In the genomic region with DNA sequence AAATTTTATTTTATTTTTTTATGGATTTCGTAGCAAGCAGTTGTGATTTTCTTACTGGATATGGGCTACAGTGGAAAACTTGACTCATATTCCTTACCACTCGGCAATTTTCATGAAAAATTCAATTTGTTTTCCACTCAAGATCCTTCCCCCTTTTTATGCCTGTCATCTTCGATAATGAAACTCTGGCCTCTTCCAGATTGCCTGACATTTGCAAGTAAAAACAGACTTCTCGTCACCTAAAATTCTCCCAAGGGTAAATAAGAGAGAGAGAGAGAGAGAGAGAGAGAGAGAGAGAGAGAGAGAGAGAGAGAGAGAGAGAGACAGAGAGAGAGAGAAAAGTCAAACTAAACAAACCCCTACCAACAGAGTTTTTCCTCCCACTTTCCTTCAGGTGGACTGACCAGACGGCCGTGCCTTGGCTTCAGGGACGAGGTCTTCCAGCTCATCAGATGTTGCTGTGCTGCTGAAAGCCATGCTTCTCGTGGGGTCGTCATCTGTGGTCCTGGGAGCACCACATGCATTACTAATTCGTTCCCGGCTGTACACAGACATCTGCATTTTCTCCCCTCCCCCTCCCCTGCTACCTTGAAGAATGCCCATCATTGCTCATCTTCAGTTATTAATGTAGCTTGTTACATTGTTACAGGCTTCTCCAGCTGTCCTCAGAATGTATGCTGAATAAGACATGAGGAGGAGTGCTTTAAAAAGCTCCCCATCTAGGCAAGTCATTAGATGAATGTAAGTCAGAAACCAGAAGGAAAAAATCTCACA, we compare ENCODE assay signal across 13 mouse cellular contexts.
DNase-seq lines count a peak whose midpoint lies in the region; ATAC-seq and TF ChIP-seq lines count a peak whose summit lies in the region.
"Had no signal": no experiment of that assay in that cellular context is flagged by ENCODE, and none has a peak within 500 bp of the region (broad histone marks: within the 10 kb centered on the region; RNA-seq: fewer than 3 reads in every experiment).

No protein-coding gene starts in this region.

- no peak overlapping the region for H3K9ac ChIP-seq in embryonic facial prominence, embryonic 14.5 days (ENCODE audit: low read depth, low read length)
- no peak overlapping the region for H3K9ac ChIP-seq in hindbrain, postnatal 0 days (replicated peaks; ENCODE audit: low read length)
- no peak overlapping the region for H3K9ac ChIP-seq in neural tube, embryonic 14.5 days (replicated peaks; ENCODE audit: low read depth, low read length)
- H3K9ac ChIP-seq: limb, embryonic 15.5 days; lung, embryonic 15.5 days had no signal

- no peaks in the 10 kb centered on the region for H3K36me3 ChIP-seq in embryonic facial prominence, embryonic 14.5 days (ENCODE audit: control insufficient read depth, insufficient read depth, low read length)
- no peaks in the 10 kb centered on the region for H3K36me3 ChIP-seq in hindbrain, postnatal 0 days (ENCODE audit: insufficient read depth, low read length)
- H3K36me3 ChIP-seq in neural tube, embryonic 14.5 days (ENCODE audit: control insufficient read depth, insufficient read depth, low read length): no peaks in the 10 kb centered on the region
- H3K36me3 ChIP-seq: limb, embryonic 15.5 days; lung, embryonic 15.5 days had no signal

- H3K4me2 ChIP-seq in embryonic facial prominence, embryonic 14.5 days (ENCODE audit: low read depth, low read length): peak overlapping the region; percentile 26; the same call in 1 of the 2 replicates
- no peak overlapping the region for H3K4me2 ChIP-seq in hindbrain, postnatal 0 days (ENCODE audit: low read depth, low read length)
- peak overlapping the region; percentile 7; the same call in 1 of the 2 replicates for H3K4me2 ChIP-seq in neural tube, embryonic 14.5 days (ENCODE audit: low read depth, low read length)
- H3K4me2 ChIP-seq: limb, embryonic 15.5 days; lung, embryonic 15.5 days had no signal

- DNase-seq in frontal cortex, postnatal 25 days (ENCODE audit: low spot score in 2 of 2): no peak
- peak; percentile 45 for DNase-seq in embryonic facial prominence, embryonic 14.5 days (ENCODE audit: low spot score)
- DNase-seq in hindbrain, postnatal 0 days (ENCODE audit: low spot score): peak; percentile 57
- no peak for DNase-seq in adrenal gland, postnatal 10 days
- no peak for DNase-seq in layer of hippocampus, adult 8-10 months (ENCODE audit: low spot score in 2 of 2)
- no peak for DNase-seq in urinary bladder, postnatal 25 days (ENCODE audit: low spot score)
- DNase-seq: heart, adult 18-20 months; heart, postnatal 10 days; kidney, adult 9 months had no signal

- peaks cover 3% of the 10 kb centered on the region; the same call in 1 of the 2 replicates for H3K4me1 ChIP-seq in embryonic facial prominence, embryonic 14.5 days (ENCODE audit: control insufficient read depth, insufficient read depth, low read length)
- no peaks in the 10 kb centered on the region for H3K4me1 ChIP-seq in hindbrain, postnatal 0 days (ENCODE audit: insufficient read depth, low read length)
- H3K4me1 ChIP-seq in neural tube, embryonic 14.5 days (ENCODE audit: control insufficient read depth, insufficient read depth, low read length): no peaks in the 10 kb centered on the region
- H3K4me1 ChIP-seq: limb, embryonic 15.5 days; lung, embryonic 15.5 days had no signal

- WGBS in embryonic facial prominence, embryonic 14.5 days: 32% methylated on average over 11 of the region's 11 CpGs
- WGBS in hindbrain, postnatal 0 days: 28% methylated on average over 11 of the region's 11 CpGs
- 38% methylated on average over 11 of the region's 11 CpGs for WGBS in neural tube, embryonic 14.5 days

- peak; percentile 84 for ATAC-seq in frontal cortex, adult (ENCODE audit: low TSS enrichment)
- ATAC-seq in embryonic facial prominence, embryonic 14.5 days (ENCODE audit: low read depth): no peak
- peak; percentile 63; the same call in 1 of the 2 replicates for ATAC-seq in hindbrain, postnatal 0 days
- peak; percentile 61 for ATAC-seq in neural tube, embryonic 14.5 days (ENCODE audit: low read depth)

- no peaks in the 10 kb centered on the region for H3K9me3 ChIP-seq in embryonic facial prominence, embryonic 14.5 days (ENCODE audit: control insufficient read depth, low read length)
- H3K9me3 ChIP-seq in hindbrain, postnatal 0 days (ENCODE audit: low read length): no peaks in the 10 kb centered on the region
- no peaks in the 10 kb centered on the region for H3K9me3 ChIP-seq in neural tube, embryonic 14.5 days (ENCODE audit: control insufficient read depth, low read length)
- H3K9me3 ChIP-seq: limb, embryonic 15.5 days; lung, embryonic 15.5 days had no signal

- no peaks in the 10 kb centered on the region for H3K27me3 ChIP-seq in embryonic facial prominence, embryonic 14.5 days (replicated peaks; ENCODE audit: control insufficient read depth, insufficient read depth, low read length)
- H3K27me3 ChIP-seq in hindbrain, postnatal 0 days (ENCODE audit: insufficient read depth, low read length): no peaks in the 10 kb centered on the region
- H3K27me3 ChIP-seq in neural tube, embryonic 14.5 days (ENCODE audit: control insufficient read depth, insufficient read depth, low read length): no peaks in the 10 kb centered on the region
- H3K27me3 ChIP-seq: limb, embryonic 15.5 days; lung, embryonic 15.5 days had no signal

- H3K4me3 ChIP-seq in embryonic facial prominence, embryonic 14.5 days (ENCODE audit: low read depth, low read length): no peak overlapping the region
- no peak overlapping the region for H3K4me3 ChIP-seq in hindbrain, postnatal 0 days (ENCODE audit: low read length)
- no peak overlapping the region for H3K4me3 ChIP-seq in neural tube, embryonic 14.5 days (ENCODE audit: low read depth, low read length)
- H3K4me3 ChIP-seq: limb, embryonic 15.5 days; lung, embryonic 15.5 days had no signal

- no peak overlapping the region for H3K27ac ChIP-seq in embryonic facial prominence, embryonic 14.5 days (replicated peaks; ENCODE audit: low read depth, low read length)
- H3K27ac ChIP-seq in hindbrain, postnatal 0 days: no peak overlapping the region
- H3K27ac ChIP-seq in neural tube, embryonic 14.5 days (ENCODE audit: low read depth, low read length): no peak overlapping the region
- H3K27ac ChIP-seq: limb, embryonic 15.5 days; lung, embryonic 15.5 days had no signal

- no peak for TF ChIP-seq CTCF in hindbrain, postnatal 0 days (IDR thresholded peaks at IDR 0.05; ENCODE audit: low read depth)

Comparison
In these comparisons a context has a peak if more than half of its experiments do, and no peak if none do; other contexts are left out.
1. DNase-seq: peak in embryonic facial prominence, embryonic 14.5 days (single experiment) and hindbrain, postnatal 0 days (single experiment); none in frontal cortex, postnatal 25 days (0 of 2), adrenal gland, postnatal 10 days (single experiment), layer of hippocampus, adult 8-10 months (0 of 2) and urinary bladder, postnatal 25 days (single experiment).